Mouse (Mus musculus) left cerebral cortex, postnatal 36 days (tissue): ENCODE results near the gene Osgep. TPM values are rescaled to one million over a fixed set of nuclear protein-coding genes. Genes with fewer than 3 reads are reported as not detected.
"Not testable (repeated sequence)": the region's sequence is repeated elsewhere in the genome, so short reads cannot be mapped to it uniquely, and the experiment has no call there.

ENCODE experiments used
- DNase-seq, 2 experiments: peaks; one replicate each; pipeline ENCODE4 v3.0.0; 2021 to 2022; ENCODE audit warnings: low spot score in 2 of 2, mixed read lengths in 1 of 2
- intact Hi-C: fragments of 180-260 bp; cut with DNase I; formaldehyde crosslinking; loops from one replicate; pipeline ENCODE4 v1.15.1; 2025
- total RNA-seq, 2 experiments: library from RNA; stranded (reverse); gene quantifications; 2 replicates each; pipeline ENCODE4 v1.2.3; 2021

Osgep gene
- total RNA-seq = 10 to 100 TPM; 32.0 to 35.7 TPM

DNA sequence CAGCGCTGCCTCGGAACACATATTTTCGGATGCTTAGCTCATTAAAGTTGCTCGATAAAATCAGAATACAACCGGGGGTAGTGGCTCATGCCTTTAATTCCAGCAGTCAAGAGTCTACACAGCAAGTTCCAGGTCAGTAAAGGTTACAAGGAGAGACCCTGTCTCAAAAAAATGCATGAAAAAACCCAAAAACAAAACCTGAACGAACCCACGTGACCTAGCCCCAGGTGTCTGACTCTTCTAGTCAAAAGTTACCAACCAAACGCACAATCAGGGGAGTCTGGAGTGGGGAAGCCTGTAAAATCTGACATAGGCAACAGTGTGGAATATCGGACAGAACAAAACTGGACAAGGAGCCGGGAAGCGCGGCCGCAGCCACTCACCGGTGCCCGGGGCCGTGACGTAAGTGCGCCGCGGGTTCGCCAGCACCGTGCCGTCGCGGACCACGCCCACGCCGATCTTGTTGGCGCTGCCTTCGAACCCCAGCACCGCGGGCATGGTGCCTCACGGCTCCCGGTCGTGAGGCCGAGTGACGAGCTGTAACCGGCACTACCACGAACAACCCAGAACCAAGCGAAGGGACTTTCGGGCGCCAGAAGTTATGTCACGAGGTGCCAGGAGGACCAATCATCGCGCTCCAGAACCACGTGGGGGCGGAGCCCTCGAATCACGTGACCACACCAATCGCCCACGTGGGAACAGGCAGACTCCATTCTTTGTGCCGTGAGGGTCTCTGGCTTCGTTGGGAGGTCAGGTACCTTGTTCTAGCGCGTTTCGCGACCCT, at the start of gene Osgep, which contains the start of gene Apex1:
Gene Osgep (minus strand): TSS at position 613 of the 784 bp plus-strand sequence.
Gene Apex1 (plus strand): TSS at position 688 of the 784 bp plus-strand sequence.
- DNase-seq = peak; percentile 96 to 97
- intact Hi-C loops = no loop called here

DNA sequence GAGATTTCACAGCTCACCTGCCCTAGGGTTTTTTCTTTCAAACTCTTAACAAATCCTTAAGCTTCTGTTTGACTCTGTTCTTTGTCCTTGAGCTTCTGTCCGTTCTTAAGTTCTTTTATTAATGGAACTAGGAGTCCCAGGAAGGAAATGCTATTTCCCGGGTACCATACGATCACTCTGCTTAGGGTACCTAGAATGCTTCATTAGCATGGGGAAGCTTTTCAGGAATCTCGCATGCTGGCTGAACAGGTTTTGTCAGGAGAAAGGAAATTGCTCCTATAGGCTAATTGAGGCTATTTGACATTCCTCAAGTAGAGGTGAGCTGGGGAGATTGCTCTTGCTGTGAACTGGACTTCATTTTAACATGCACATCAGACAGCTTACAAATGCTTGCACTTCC, 49.0 kb upstream of the Osgep start:
- intact Hi-C loops = no loop called here
- DNase-seq = no peak

DNA sequence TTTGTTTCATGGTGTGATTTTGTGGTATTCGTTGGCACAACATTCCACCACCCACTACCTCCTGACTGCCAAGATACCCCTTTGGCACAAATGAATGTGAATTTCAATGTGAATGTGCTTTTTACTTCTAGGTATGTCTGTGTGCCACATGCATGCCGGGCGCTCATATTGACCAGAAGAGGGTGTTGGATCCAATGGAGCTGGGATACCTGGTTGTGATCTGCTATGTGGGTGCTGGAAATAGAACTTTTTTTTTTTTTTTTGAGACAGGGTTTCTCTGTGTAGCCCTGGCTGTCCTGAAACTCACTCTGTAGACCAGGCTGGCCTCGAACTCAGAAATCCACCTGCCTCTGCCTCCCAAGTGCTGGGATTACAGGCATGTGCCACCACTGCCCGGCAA, 48.4 kb upstream of the Osgep start:
- intact Hi-C loops, DNase-seq: not testable (repeated sequence)

DNA sequence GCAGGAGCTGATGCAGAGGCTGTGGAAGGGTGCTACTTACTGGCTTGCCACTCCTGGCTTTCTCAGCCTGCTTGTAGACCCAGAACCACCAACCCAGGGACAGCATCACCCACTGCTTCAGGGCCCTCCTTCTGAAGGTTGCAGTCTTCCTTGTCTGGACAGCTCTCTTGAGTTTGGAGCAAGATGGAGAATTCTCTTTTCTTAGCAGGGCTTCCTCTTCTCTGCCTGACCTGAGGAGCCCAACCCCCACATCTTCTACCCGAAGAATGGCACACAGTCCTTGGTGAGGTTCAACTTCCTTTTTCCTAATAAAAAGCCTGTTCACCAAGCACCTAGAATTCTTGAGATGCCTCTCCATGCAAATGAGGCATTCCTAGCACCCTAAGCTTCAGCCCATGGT, 46.1 kb upstream of the Osgep start:
- intact Hi-C loops = no loop called here
- no peak for DNase-seq

DNA sequence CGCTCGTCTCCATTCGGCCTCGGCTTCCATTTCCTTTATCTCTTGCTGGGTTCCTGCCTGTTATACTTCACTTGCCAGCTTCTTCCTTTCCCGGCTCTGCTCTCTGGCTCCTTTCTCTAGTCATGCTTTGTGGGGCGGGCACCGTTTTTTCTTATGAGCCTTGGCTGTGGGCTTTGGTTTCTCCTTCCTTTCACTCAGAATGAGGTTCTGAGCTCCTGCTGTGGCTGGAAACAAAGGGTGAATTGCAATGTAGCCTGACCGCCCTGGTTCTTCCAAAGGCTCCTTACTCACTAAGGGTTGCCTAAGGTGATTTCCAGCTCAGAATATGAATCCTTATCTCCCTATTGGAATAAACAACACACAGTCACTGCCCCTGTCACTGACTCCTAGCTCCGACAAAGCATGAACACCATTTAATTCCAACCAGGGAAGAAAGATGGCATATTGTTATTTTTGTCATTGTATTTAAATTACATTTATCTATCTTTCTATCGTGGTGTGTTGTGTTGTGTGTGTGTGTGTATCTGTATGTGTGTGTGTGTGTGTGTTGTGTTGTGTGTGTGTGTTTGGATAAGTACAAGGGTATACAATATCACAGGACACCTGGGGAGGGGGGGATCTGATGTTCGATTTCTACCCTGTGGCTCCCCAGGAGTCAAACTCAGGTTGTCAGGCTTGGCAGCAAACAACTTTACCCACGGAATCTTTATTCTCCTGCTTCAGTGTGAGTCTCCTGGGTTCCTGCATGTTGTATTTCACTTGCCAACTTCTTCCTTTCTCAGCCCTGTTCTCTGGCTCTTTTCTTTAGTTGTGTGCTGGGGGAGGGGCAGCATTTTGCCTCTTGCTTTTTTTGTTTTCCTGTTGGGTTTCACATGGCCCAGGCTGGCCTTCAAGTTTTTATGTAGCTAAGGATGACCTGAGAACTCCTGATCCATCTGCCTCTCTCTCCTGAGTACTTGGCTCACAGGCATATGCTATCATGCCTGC, 45.2 kb upstream of the Osgep start:
- intact Hi-C loops = no loop called here
- DNase-seq = peak; percentile 28 to 40

DNA sequence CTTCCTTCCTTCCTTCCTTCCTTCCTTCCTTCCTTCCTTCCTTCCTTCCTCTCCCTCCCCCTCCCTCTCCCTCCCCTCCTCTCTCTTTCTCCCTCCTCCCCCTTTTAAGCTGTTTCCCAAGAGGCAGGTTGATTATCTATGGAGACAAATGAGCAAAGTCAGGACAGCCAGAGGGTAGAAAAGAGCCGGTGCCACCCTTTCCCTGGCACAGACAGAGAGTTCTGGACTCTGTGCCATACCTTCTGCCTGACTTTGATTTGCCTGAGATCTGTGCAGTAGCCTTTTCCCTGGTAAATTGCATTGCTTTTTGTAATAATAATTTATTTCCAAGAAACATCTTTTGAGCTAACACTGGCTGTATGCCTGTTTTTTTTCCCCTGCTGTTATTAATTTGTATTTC, 44.3 kb upstream of the Osgep start:
- intact Hi-C loops = no loop called here
- no peak for DNase-seq

DNA sequence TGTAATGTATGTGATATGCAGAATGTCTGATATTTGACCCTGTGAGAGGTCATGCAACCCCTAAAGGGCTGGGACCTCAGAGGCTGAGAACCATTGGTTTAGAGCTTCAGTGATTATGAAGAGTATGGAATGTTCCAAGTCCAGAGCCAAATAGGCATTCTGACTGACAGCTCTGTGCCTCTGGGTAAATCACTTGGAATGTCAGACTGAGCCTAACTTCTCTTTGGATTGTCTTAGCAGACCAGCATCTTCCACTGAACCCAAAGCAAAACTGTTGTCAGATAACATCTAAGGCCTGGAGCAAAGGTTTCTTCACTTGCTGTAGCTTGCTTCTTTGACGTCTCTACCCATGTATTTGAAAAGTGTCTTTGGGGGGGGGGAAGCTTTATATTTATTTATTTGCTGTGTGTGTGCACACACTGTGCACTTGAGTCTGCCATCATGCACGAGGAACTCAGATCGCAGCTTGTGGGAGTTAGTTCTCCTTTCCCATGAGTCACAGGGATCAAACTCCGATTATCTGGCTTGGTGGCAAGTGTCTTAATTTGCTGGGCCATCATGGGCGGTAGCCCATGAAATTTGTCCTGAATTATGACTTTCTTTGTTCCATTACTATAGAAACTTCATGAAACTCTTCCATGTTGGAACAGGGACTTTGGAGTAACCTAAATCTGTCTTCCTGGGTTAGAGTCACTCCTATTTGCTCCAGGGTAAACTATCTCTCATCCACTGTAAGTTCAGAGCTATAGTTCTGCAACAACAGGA, 43.7 kb upstream of the Osgep start:
- intact Hi-C loops = no loop called here
- no peak for DNase-seq

DNA sequence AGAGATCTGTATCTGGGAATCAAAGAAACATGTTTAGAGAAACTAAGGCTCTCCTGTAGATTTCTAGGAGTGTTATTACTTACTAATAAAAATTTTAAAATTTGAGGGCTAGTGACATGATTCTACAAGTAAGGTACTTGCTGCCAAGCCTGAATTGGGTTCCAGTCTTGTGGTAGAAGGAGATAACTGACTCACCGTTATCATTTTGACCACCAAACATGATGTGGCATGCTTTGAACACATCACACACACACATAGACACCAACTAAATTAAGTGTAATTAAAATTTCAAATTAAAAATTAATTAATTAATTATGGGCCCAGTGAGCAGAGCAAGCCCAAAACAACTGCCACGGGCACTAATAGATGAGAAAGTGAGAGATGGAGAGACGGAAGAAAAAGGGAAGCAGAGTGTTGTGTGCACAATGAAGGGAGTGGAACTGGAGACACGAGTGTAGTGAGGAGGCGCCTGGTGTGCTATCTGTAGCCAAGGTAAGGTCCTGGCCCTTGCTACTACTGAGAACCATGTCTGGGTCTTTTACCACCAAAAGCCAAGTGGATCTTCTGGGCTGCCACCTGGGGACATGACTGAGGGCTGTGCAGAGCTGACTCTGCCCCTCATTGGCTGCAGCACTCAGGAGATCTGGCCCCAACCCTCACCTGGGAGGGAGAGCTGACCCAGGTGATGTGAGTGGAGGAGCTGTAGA, 33.7 kb upstream of the Osgep start:
- intact Hi-C loops, DNase-seq: not testable (repeated sequence)

DNA sequence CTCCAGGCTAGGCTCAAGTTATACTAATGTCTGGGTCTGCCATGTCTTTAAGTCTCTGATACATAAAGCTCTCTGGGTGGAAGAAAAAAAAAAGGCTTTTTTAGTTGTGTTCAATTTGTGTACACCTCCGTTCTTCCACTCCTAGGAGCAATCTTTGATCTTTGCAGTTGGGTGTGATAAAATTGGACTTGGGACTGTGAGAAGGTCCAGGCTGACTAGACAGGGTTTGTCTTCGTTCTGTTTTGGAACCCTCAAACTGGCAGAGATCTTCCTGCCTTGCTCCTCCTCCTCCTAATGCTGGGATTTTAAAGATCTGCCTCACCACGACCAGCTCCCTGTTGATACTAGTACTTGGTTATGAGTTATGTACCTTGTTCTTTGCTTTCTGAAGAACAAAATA, 32.5 kb upstream of the Osgep start:
- intact Hi-C loops, DNase-seq: not testable (repeated sequence)

DNA sequence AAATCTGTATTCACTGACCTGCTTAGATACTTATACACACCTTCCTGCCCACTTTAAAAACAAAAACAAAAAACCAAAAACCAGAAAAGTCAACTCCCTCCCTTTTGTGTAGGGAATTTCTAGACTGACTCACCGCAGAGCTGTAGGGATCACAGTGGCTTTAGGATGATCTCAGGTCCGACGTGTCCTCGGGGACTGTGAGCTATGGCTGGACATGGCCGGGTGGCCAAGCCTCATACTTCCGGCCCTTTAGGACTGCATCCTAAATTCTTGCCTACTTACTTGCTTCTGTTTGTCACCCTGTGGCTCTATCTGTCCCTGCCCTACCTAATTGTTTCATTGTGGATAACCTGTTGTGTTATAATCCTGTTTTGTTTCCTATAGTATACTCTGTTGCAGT, 32.0 kb upstream of the Osgep start:
- intact Hi-C loops = not testable (repeated sequence)

DNA sequence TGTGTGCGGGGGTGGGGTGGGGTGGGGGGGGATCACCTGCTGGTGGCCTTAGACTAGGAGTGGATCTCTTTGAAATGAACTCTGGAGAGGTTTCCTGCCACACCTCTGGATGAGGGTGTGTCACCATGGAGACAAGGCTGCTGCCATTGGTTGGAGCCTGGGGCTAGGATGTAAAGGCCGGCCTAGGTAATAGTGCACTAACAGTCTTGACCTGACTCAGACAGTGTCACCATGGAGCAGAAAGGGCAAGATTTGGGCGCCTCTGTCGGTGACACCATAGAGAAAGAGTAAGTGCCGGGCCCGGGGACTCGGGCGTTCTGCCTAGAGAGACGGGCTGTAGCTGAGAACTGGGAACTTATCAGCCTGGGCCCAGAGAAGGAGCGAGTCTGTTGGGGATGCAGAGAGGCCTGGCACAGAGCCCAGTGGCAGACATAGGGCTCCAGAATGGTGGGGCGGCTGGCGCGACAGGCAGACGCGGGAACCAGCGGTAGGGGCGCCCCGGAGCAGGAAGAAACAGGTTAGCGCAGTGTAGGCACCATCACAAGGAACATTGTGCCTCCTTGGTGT, 31.3 kb upstream of the Osgep start, which contains the start of gene Pnp2:
Gene Pnp2 (plus strand): TSS at position 51 of the 567 bp plus-strand sequence.
- intact Hi-C loops = not testable (repeated sequence)
- DNase-seq = peak; percentile 18 to 19

More for the DNA sequence above, 32.0 kb upstream of the Osgep start:
- not testable (repeated sequence) for DNase-seq

DNA sequence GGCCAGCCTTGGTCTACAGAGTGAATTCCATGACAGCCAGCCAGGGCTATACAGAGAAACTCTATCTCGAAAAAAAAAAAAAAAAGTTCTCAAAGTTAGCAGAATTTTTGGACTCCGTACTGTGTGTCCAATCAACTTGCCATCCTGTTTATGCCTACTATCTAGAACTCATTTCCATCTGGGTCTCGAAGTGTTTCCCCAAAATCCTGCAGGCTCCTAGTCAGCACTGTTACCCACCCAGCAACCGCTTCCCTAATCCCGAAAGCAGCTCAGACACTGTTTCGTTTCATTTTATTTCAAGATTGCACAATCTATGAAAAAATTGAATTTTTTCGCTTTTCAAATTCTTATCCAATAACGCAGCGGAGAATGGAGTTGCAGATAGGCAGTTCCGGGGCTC, 30.8 kb upstream of the Osgep start:
- intact Hi-C loops = no loop called here
- DNase-seq = no peak

DNA sequence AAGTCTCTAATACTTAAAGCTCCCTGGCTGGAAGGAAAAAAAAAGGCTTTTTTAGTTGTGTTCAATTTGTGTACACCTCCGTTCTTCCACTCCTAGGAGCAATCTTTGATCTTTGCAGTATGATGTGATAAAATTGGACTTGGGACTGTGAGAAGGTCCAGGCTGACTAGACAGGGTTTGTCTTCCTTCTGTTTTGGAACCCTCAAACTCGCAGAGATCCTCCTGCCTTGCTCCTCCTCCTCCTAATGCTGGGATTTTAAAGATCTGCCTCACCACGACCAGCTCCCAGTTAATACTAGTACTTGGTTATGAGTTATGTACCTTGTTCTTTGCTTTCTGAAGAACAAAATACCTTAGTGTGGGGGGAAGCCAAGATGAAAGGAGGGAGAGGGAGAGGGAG, 20.8 kb upstream of the Osgep start:
- intact Hi-C loops = not testable (repeated sequence)

DNA sequence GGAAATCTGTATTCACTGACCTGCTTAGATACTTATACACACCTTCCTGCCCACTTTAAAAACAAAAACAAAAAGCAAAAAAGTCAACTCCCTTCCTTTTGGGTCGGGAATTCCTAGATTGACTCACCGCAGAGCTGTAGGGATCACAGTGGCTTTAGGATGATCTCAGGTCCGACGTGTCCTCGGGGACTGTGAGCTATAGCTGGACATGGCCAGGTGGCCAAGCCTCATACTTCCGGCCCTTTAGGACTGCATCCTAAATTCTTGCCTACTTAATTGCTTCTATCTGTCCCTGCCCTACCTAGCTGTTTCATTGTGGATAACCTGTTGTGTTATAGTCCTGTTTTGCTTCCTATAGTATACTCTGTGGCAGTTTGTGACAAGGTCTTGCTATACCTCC, 20.4 kb upstream of the Osgep start:
- intact Hi-C loops, DNase-seq: not testable (repeated sequence)

More for the DNA sequence above, 20.8 kb upstream of the Osgep start:
- not testable (repeated sequence) for DNase-seq

DNA sequence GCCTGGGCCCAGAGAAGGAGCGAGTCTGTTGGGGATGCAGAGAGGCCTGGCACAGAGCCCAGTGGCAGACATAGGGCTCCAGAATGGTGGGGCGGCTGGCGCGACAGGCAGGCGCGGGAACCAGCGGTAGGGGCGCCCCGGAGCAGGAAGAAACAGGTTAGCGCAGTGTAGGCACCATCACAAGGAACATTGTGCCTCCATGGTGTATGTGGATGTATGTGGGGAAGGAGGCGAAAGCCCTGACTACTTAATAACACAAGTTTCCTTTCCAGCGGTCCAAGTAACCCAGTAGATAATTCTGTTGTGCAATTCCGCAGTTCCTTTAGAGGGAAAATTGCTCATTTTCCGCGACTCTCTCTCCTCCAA, 20.0 kb upstream of the Osgep start:
- not testable (repeated sequence) for DNase-seq
- intact Hi-C loops = loop anchor here (1.0 kb wide), 1 partner anchor 119 kb away; no protein-coding TSS in a partner anchor

DNA sequence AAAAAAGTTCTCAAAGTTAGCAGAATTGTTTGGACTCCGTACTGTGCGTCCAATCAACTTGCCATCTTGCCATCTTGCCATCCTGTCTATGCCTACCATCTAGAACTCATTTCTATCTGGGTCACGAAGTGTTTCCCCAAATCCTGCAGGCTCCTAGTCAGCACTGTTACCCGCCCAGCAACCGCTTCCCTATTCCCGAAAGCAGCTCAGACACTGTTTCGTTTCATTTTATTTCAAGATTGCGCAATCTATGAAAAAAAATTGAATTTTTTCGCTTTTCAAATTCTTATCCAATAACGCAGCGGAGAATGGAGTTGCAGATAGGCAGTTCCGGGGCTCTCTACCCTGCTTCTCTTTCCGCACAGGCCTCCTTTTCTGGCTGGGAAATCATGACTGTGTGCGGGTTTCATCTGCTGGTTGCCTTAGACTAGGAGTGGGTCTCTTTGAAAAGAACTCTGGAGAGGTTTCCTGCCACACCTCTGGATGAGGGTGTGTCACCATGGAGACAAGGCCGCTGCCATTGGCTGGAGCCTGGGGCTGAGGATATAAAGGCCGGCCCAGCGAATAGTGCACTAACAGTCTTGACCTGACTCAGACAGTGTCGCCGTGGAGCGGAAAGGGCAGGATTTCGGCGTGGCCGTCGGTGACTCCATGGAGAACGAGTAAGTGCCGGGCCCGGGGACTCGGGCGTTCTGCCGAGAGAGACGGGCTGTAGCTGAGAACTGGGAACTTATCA, 19.4 kb upstream of the Osgep start, which contains the start of gene Gm49342:
Gene Gm49342 (plus strand): TSS at position 586 of the 736 bp plus-strand sequence.
- intact Hi-C loops = loop anchor here (1.0 kb wide), 1 partner anchor 119 kb away; no protein-coding TSS in a partner anchor
- DNase-seq = peak; percentile 86 to 89

DNA sequence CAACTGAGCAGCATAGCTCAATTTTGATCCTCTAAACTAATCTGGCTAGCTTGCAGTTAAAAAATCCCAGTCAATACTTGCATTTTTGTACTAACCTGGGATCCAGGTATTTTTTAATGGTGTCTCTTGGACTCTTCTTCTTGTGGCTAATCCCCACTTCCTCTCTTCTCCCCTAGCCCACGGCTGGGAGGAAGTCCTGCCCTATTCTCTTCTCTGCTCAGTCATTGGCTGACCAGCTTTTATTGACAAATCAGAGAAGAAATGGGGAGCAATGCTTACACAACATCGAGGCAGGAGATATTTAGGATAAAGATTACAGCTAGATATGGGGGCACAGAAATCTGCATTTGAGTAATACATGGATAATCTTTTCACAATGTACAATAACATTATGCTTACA, 14.2 kb upstream of the Osgep start:
- intact Hi-C loops = no loop called here

More for the DNA sequence above, 14.2 kb upstream of the Osgep start:
- DNase-seq = no peak
